Mouse (Mus musculus) midbrain, embryonic 16.5 days (tissue): ENCODE data around the gene Capn15. TPM values are rescaled to one million over a fixed set of nuclear protein-coding genes. Genes with fewer than 3 reads are reported as not detected.

Source experiments
- ATAC-seq: fragments of 200-750 bp; cut with Nextera tagmentation; 2 replicates; pipeline ENCODE4 v1.8.0; 2017; ENCODE audit warnings: moderate TSS enrichment
- H3K27ac ChIP-seq: fragments of 300-500 bp; sonication (generic); 2 replicates; pipeline ENCODE4 v1.5.1; 2014; ENCODE audit warnings: mild to moderate bottlenecking, low read length, mixed read lengths
- H3K27me3 ChIP-seq: fragments of 300-500 bp; sonication (generic); 2 replicates; pipeline ENCODE4 v1.6.1; 2014; ENCODE audit warnings: low read depth, low read length, mixed read lengths; ENCODE audit not compliant: control insufficient read depth, insufficient read depth
- H3K36me3 ChIP-seq: fragments of 300-500 bp; sonication (generic); 2 replicates; pipeline ENCODE4 v1.6.1; 2014; ENCODE audit warnings: mild to moderate bottlenecking, low read length, moderate library complexity, mixed read lengths; ENCODE audit not compliant: control insufficient read depth, insufficient read depth
- H3K4me1 ChIP-seq: fragments of 300-500 bp; sonication (generic); 2 replicates; pipeline ENCODE4 v1.6.1; 2014; ENCODE audit warnings: mild to moderate bottlenecking, low read length, mixed read lengths; ENCODE audit not compliant: control insufficient read depth, insufficient read depth
- H3K4me2 ChIP-seq: fragments of 300-500 bp; sonication (generic); 2 replicates; pipeline ENCODE4 v1.6.1; 2014; ENCODE audit warnings: mild to moderate bottlenecking, low read length, mixed read lengths
- H3K4me3 ChIP-seq: fragments of 300-500 bp; sonication (generic); 2 replicates; pipeline ENCODE4 v1.5.1; 2014; ENCODE audit warnings: low read depth, mild to moderate bottlenecking, low read length, moderate library complexity, mixed read lengths
- H3K9ac ChIP-seq: fragments of 300-500 bp; sonication (generic); 2 replicates; pipeline ENCODE4 v1.6.1; 2014; ENCODE audit warnings: low read depth, low read length, mixed read lengths
- H3K9me3 ChIP-seq: fragments of 300-500 bp; sonication (generic); replicated peaks from 2 replicates; pipeline ENCODE4 v1.6.1; 2014; ENCODE audit warnings: mild to moderate bottlenecking, low read length, mixed read lengths; ENCODE audit not compliant: control insufficient read depth, poor library complexity, severe bottlenecking
- WGBS: fragments of 180-500 bp; shearing (Covaris S2); extraction: QIAGEN DNeasy Blood & Tissue Kit; methylation state at CpG from one replicate; pipeline ENCODE4 v1.1.7; 2014; 5-methylcytosine and 5-hydroxymethylcytosine counted together
- polyA plus RNA-seq: library from polyadenylated mRNA; unstranded; fragments of >200 nt; fragmentation: Nextera tagmentation; extraction: Ambion mirVana; gene quantifications from 2 replicates; pipeline ENCODE4 v1.2.1, GENCODE M21; 2015

Gene Capn15
- polyA plus RNA-seq, 1 experiment from 2014 or later: 20.8 TPM

DNA sequence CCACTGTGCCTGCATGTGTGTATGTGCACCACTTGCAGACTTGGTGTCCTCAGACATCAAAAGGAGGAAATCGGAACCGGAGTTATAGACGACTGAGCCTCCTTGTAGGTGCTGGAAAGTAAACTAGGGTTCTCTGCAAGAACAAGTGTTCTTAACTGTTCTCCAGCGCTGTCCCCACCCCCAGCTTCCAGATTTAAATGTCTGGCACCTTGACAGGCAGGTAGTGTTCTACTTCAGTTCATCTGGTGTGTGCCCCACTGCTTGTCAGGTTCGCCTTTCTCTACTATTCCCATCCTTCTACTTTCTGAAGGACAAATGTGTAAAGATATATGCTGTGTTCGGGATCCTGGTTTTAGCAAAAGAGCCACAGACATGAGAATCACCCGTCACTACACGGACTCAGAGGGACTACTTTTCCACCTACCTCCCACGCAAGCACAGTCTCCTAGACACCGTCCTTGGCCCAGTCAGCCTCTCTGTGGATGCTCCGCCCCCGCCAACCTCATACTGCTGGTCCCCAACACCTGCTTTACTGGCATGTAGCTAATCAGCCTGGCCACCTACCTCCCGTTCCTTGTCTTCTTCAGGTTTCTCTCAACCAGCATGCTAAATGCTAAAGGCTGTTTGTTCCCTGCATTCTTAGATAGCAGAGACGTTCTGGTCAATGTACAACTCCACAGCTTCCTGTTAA, 72.3 kb downstream of the Capn15 start:
- peaks cover 3% of the 10 kb centered on the region; the same call in 1 of the 2 replicates for H3K36me3 ChIP-seq
- no peak overlapping the region for H3K4me2 ChIP-seq
- H3K27me3 ChIP-seq: no peaks in the 10 kb centered on the region
- WGBS: 91% methylated on average over 14 of the region's 14 CpGs
- no peak for ATAC-seq
- H3K27ac ChIP-seq: no peak overlapping the region
- H3K9ac ChIP-seq: no peak overlapping the region
- H3K4me3 ChIP-seq: no peak overlapping the region
- no peaks in the 10 kb centered on the region for H3K9me3 ChIP-seq
- H3K4me1 ChIP-seq: peaks cover 19% of the 10 kb centered on the region

DNA sequence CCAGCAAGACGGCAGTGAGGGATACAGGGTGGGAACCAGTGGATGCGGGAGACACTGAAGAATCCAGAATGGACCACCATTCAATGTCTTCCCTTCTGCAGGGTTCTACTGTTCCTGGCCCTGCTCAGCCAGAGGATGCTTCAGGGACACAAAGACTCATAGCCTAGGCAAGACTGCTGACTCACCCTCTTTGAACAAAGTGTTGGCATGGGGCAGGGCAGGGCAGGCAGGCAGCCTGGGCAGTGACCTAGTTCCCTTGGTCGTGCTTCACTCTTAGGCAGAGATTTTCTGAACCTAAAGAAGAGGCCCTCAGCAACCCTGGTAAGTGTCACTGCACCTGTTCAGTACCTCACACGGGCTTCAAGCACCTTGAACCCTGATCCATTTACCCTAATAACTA, 73.8 kb downstream of the Capn15 start:
- ATAC-seq: no peak

More for the DNA sequence above, 73.8 kb downstream of the Capn15 start:
- H3K4me1 ChIP-seq: peaks cover 5% of the 10 kb centered on the region; the same call in 1 of the 2 replicates
- H3K9ac ChIP-seq: no peak overlapping the region
- peaks cover 3% of the 10 kb centered on the region; the same call in 1 of the 2 replicates for H3K36me3 ChIP-seq
- H3K4me2 ChIP-seq: no peak overlapping the region
- no peak overlapping the region for H3K4me3 ChIP-seq
- no peaks in the 10 kb centered on the region for H3K9me3 ChIP-seq
- no peaks in the 10 kb centered on the region for H3K27me3 ChIP-seq
- no peak overlapping the region for H3K27ac ChIP-seq
- 91% methylated on average over 4 of the region's 4 CpGs for WGBS

Other genes starting within 250 kb of the Capn15 start
- not detected in 2 replicates for gene Mslnl, start 249.8 kb downstream of the Capn15 start, polyA plus RNA-seq
- 0.15 and 0.85 TPM in 2 replicates for gene Msln, start 231.4 kb downstream of the Capn15 start, polyA plus RNA-seq
- gene Narfl, start 212.0 kb downstream of the Capn15 start, polyA plus RNA-seq: 29.0 and 30.2 TPM in 2 replicates
- 147 and 165 TPM in 2 replicates for gene Haghl, start 200.1 kb downstream of the Capn15 start, polyA plus RNA-seq
- gene Ccdc78, start 199.2 kb downstream of the Capn15 start, polyA plus RNA-seq: 0.34 and 0.39 TPM in 2 replicates
- gene Fam173a, start 192.9 kb downstream of the Capn15 start, polyA plus RNA-seq: 91.8 and 96.9 TPM in 2 replicates
- 1.3 TPM in 1 of 2 replicates, not detected in the other for gene AC134908.4, start 190.1 kb downstream of the Capn15 start, polyA plus RNA-seq
- gene Metrn, start 188.7 kb downstream of the Capn15 start, polyA plus RNA-seq: 33.1 and 37.1 TPM in 2 replicates
- gene Fbxl16, start 176.7 kb downstream of the Capn15 start, polyA plus RNA-seq: 45.6 and 52.4 TPM in 2 replicates
- 32.7 and 33.5 TPM in 2 replicates for gene Wdr24, start 162.2 kb downstream of the Capn15 start, polyA plus RNA-seq
- gene Jmjd8, start 156.9 kb downstream of the Capn15 start, polyA plus RNA-seq: 52.0 and 60.4 TPM in 2 replicates
- gene Stub1, start 152.4 kb downstream of the Capn15 start, polyA plus RNA-seq: 358 and 382 TPM in 2 replicates
- 59.3 and 66.1 TPM in 2 replicates for gene Rhbdl1, start 148.5 kb downstream of the Capn15 start, polyA plus RNA-seq
- gene Gm20683, start 144.0 kb downstream of the Capn15 start, polyA plus RNA-seq: 11.8 and 14.5 TPM in 2 replicates
- gene Rhot2, start 140.9 kb downstream of the Capn15 start, polyA plus RNA-seq: 15.2 and 16.7 TPM in 2 replicates
- gene Wdr90, start 124.3 kb downstream of the Capn15 start, polyA plus RNA-seq: 18.5 and 21.6 TPM in 2 replicates
- gene Mcrip2, start 117.0 kb downstream of the Capn15 start, polyA plus RNA-seq: 18.0 and 25.3 TPM in 2 replicates
- gene Mettl26, start 110.7 kb downstream of the Capn15 start, polyA plus RNA-seq: 62.2 and 63.5 TPM in 2 replicates
- gene Wfikkn1, start 104.9 kb downstream of the Capn15 start, polyA plus RNA-seq: 0.45 and 0.52 TPM in 2 replicates
- gene Rab40c, start 66.1 kb downstream of the Capn15 start, polyA plus RNA-seq: 50.9 and 52.2 TPM in 2 replicates
- 71.3 and 85.3 TPM in 2 replicates for gene Pigq, start 40.9 kb downstream of the Capn15 start, polyA plus RNA-seq
- 0.16 and 0.78 TPM in 2 replicates for gene Nhlrc4, start 40.8 kb downstream of the Capn15 start, polyA plus RNA-seq
- gene A930017K11Rik, start 33.2 kb downstream of the Capn15 start, polyA plus RNA-seq: 2.8 and 3.1 TPM in 2 replicates
- gene Rab11fip3, start 83.8 kb upstream of the Capn15 start, polyA plus RNA-seq: 25.8 and 30.1 TPM in 2 replicates
- 38.2 and 41.3 TPM in 2 replicates for gene Decr2, start 104.5 kb upstream of the Capn15 start, polyA plus RNA-seq
- gene Nme4, start 109.8 kb upstream of the Capn15 start, polyA plus RNA-seq: 16.8 and 18.3 TPM in 2 replicates
- gene Tmem8, start 127.5 kb upstream of the Capn15 start, polyA plus RNA-seq: 3.8 and 3.9 TPM in 2 replicates
- gene Mrpl28, start 137.7 kb upstream of the Capn15 start, polyA plus RNA-seq: 161 and 172 TPM in 2 replicates
- 19.1 and 20.6 TPM in 2 replicates for gene Axin1, start 152.9 kb upstream of the Capn15 start, polyA plus RNA-seq
- 0.48 TPM in 1 of 2 replicates, not detected in the other for gene Pdia2, start 213.3 kb upstream of the Capn15 start, polyA plus RNA-seq
- 10.2 and 13.6 TPM in 2 replicates for gene Rgs11, start 217.2 kb upstream of the Capn15 start, polyA plus RNA-seq
- 131 and 182 TPM in 2 replicates for gene Arhgdig, start 222.0 kb upstream of the Capn15 start, polyA plus RNA-seq